Mouse (Mus musculus) brain, embryonic 14.5 days (tissue): Measurements from ENCODE around the gene Tpsg1. TPM values are rescaled to one million over a fixed set of nuclear protein-coding genes. Genes with fewer than 3 reads are reported as not detected.

Source experiments
- DNase-seq: peaks from one replicate; pipeline ENCODE4 v3.0.0-alpha.2; 2011; ENCODE audit warnings: low read depth
- CTCF ChIP-seq: fragments of 200-500 bp; IDR thresholded peaks from 2 replicates; pipeline ENCODE4 v1.5.1; 2012; ENCODE audit warnings: inconsistent platforms, mild to moderate bottlenecking, moderate library complexity, borderline replicate concordance; ENCODE audit not compliant: insufficient read depth, insufficient read length; ENCODE audit errors: extremely low read depth
- POLR2A ChIP-seq: fragments of 200-500 bp; IDR thresholded peaks from 2 replicates; pipeline ENCODE4 v1.6.1; 2012; ENCODE audit warnings: mild to moderate bottlenecking, inconsistent platforms, borderline replicate concordance; ENCODE audit not compliant: poor library complexity, insufficient read depth, insufficient read length, severe bottlenecking; ENCODE audit errors: extremely low read depth
- polyA plus RNA-seq: library from polyadenylated mRNA; depleted of rRNA; stranded (reverse); fragments of >200 nt; gene quantifications from 2 replicates; pipeline ENCODE4 v1.2.3, GENCODE M21; 2012; rRNA removed

Tpsg1 gene
- polyA plus RNA-seq, 1 experiment, result 0.45 TPM

GRCm38 (mm10) chr17:25409621-25410020 is 40.5 kb downstream of the Tpsg1 start:
- peak; percentile 69 for DNase-seq
- TF ChIP-seq POLR2A, result no peak
- no peak for TF ChIP-seq CTCF

- no peak for DNase-seq
- TF ChIP-seq POLR2A (no peak), CTCF (no peak)
These were observed 41.1 kb downstream of the Tpsg1 start for GRCm38 (mm10) chr17:25410180-25410579.

- TF ChIP-seq CTCF, result no peak
- no peak for TF ChIP-seq POLR2A
- peak; percentile 66 for DNase-seq
These were observed 41.7 kb downstream of the Tpsg1 start for GRCm38 (mm10) chr17:25410786-25411185.

GRCm38 (mm10) chr17:25411251-25411650 is 42.2 kb downstream of the Tpsg1 start:
- DNase-seq, result no peak
- TF ChIP-seq CTCF (no peak), POLR2A (no peak)

GRCm38 (mm10) chr17:25414209-25414608 is 45.1 kb downstream of the Tpsg1 start:
- TF ChIP-seq POLR2A (no peak), CTCF (no peak)
- no peak for DNase-seq

- no peak for DNase-seq
These were observed 45.8 kb downstream of the Tpsg1 start for GRCm38 (mm10) chr17:25414917-25415316.

GRCm38 (mm10) chr17:25415421-25415913 is 46.4 kb downstream of the Tpsg1 start:
- DNase-seq, result peak; percentile 67
- TF ChIP-seq POLR2A (no peak), CTCF (no peak)

More at GRCm38 (mm10) chr17:25414917-25415316, 45.8 kb downstream of the Tpsg1 start:
- no peak for TF ChIP-seq POLR2A

GRCm38 (mm10) chr17:25416219-25416618 is 47.1 kb downstream of the Tpsg1 start:
- TF ChIP-seq CTCF (no peak), POLR2A (no peak)
- DNase-seq, result peak; percentile 65

- no peak for DNase-seq
- TF ChIP-seq POLR2A (no peak), CTCF (no peak)
These were observed 48.9 kb downstream of the Tpsg1 start for GRCm38 (mm10) chr17:25417990-25418389.

GRCm38 (mm10) chr17:25418926-25419325 is 49.9 kb downstream of the Tpsg1 start:
- DNase-seq, result peak; percentile 87
- TF ChIP-seq CTCF (no peak), POLR2A (no peak)

GRCm38 (mm10) chr17:25420998-25421397 is 51.9 kb downstream of the Tpsg1 start:
- peak; percentile 59 for DNase-seq
- no peak for TF ChIP-seq CTCF
- no peak for TF ChIP-seq POLR2A

Other genes starting within 250 kb of the Tpsg1 start
- gene Ptx4, start 248.5 kb upstream of the Tpsg1 start, polyA plus RNA-seq, result 0.07 TPM in 1 of 2 replicates, not detected in the other
- gene Clcn7, start 235.9 kb upstream of the Tpsg1 start, polyA plus RNA-seq, result 41.4 and 45.7 TPM in 2 replicates
- not detected in 2 replicates for gene Ccdc154, start 206.8 kb upstream of the Tpsg1 start, polyA plus RNA-seq
- gene Gm38655, start 193.8 kb upstream of the Tpsg1 start, polyA plus RNA-seq, result not detected in 2 replicates
- gene BC003965, start 184.7 kb upstream of the Tpsg1 start, polyA plus RNA-seq, result 22.3 and 29.5 TPM in 2 replicates
- gene Unkl, start 180.9 kb upstream of the Tpsg1 start, polyA plus RNA-seq, result 22.3 and 24.1 TPM in 2 replicates
- 75.1 and 108 TPM in 2 replicates for gene Gnptg, start 129.1 kb upstream of the Tpsg1 start, polyA plus RNA-seq
- gene Tsr3, start 129.1 kb upstream of the Tpsg1 start, polyA plus RNA-seq, result 40.8 and 54.0 TPM in 2 replicates
- 15.6 and 16.6 TPM in 2 replicates for gene Baiap3, start 112.9 kb upstream of the Tpsg1 start, polyA plus RNA-seq
- 481 and 573 TPM in 2 replicates for gene Ube2i, start 94.7 kb upstream of the Tpsg1 start, polyA plus RNA-seq
- 0.08 and 0.19 TPM in 2 replicates for gene Prss34, start 70.9 kb upstream of the Tpsg1 start, polyA plus RNA-seq
- gene Prss28, start 60.6 kb upstream of the Tpsg1 start, polyA plus RNA-seq, result not detected in 2 replicates
- not detected in 2 replicates for gene Prss29, start 50.6 kb upstream of the Tpsg1 start, polyA plus RNA-seq
- 0.06 TPM in 1 of 2 replicates, not detected in the other for gene Tpsab1, start 23.7 kb upstream of the Tpsg1 start, polyA plus RNA-seq
- 0.62 and 2.5 TPM in 2 replicates for gene Tpsb2, start 3.0 kb upstream of the Tpsg1 start, polyA plus RNA-seq
- 90.4 and 118 TPM in 2 replicates for gene Cacna1h, start 64.5 kb downstream of the Tpsg1 start, polyA plus RNA-seq
- gene Tekt4, start 85.3 kb downstream of the Tpsg1 start, polyA plus RNA-seq, result 1.1 and 1.4 TPM in 2 replicates
- gene Sstr5, start 128.0 kb downstream of the Tpsg1 start, polyA plus RNA-seq, result 0.22 and 0.25 TPM in 2 replicates
- 17.6 and 17.9 TPM in 2 replicates for gene Sox8, start 201.4 kb downstream of the Tpsg1 start, polyA plus RNA-seq
- 11.7 and 16.0 TPM in 2 replicates for gene Lmf1, start 209.8 kb downstream of the Tpsg1 start, polyA plus RNA-seq